Mouse (Mus musculus) megakaryocyte-erythroid progenitor cell, adult 5-6 weeks (primary cell): Measurements from ENCODE around the gene Ppp2r3a. TPM values are rescaled to one million over a fixed set of nuclear protein-coding genes. Genes with fewer than 3 reads are reported as not detected.
A peak's percentile ranks its signal among the peaks of the same experiment; 100 is the strongest.

Experiments
- ATAC-seq: replicated peaks from 2 replicates; pipeline ENCODE4 v1.8.0; 2016; ENCODE audit warnings: mild to moderate bottlenecking, inconsistent platforms; ENCODE audit not compliant: severe bottlenecking, poor library complexity, low FRiP score, low TSS enrichment
- total RNA-seq, 2 experiments: library from RNA; stranded (forward) in 1 of 2; stranded (reverse) in 1 of 2; fragments of 200-1000, 215-1000 nt in 1 of 2; fragments of >200 nt in 1 of 2; fragmentation: Nextera tagmentation in 1 of 2; gene quantifications; 2 replicates each; pipeline ENCODE4 v1.2.3; 2014 to 2017

Gene Ppp2r3a
- total RNA-seq (2014; fragmentation: Nextera tagmentation) (6.4 and 11.3 TPM in 2 replicates), total RNA-seq (2017) (5.4 and 12.5 TPM in 2 replicates)

DNA sequence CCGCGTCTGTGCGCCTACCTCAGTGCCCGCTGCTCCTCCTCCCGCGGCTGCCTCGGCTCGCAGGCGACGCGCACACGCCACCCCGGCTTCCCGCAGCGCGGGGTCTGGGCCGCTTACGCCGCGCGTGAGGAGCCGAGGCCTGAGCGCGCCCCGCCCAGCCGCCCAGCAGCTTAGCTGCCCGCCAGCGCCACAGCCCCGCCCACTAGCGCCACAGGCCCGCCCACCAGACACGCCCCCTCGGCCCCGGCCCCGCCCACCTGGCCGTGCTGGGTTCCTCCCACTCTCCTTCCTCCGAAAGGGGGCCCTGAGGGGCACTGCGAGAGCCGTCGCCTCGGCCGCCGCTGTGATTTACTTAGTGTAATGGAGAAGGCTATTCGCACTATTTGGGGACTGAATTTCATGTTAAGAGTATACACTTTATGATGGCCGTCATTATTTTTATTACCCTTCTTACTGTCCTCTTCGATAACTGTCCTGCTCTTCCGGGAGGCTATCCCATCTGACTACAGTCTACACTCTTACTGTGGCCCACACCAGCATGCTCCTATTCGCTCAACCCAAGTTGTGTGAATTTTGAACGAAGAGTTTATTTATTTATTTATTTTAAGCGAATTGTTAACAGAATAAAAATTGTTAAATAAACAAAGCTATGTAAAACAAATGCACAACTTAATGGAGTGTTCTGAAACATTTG lies at the start of gene Ppp2r3a:
TSS of gene Ppp2r3a (minus strand) at position 152 of the 694 bp plus-strand sequence.
- peak; percentile 87 for ATAC-seq

DNA sequence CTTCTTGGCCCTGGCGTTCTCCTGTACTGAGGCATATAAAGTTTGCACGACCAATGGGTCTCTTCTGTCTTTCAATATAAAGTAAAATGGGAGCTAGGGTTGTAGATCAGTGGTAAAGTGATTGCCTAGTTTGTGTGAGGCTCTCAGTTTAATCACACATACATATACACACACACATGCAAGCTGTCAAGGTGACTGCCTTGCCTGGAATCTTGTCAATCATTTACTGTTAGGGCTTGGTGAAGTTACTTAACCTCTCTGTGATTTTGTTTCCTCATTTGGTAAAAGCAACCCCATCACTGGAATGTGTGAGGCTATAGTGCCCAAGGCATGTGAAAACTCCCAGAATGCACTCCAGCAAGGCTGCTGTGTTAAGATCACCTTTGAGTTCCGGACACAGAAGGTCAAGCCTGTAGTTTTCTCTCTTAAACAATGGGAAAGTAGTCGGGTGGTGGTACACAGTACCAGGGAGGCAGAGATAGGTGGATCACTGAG lies 48.9 kb upstream of the Ppp2r3a start:
- ATAC-seq = no peak

DNA sequence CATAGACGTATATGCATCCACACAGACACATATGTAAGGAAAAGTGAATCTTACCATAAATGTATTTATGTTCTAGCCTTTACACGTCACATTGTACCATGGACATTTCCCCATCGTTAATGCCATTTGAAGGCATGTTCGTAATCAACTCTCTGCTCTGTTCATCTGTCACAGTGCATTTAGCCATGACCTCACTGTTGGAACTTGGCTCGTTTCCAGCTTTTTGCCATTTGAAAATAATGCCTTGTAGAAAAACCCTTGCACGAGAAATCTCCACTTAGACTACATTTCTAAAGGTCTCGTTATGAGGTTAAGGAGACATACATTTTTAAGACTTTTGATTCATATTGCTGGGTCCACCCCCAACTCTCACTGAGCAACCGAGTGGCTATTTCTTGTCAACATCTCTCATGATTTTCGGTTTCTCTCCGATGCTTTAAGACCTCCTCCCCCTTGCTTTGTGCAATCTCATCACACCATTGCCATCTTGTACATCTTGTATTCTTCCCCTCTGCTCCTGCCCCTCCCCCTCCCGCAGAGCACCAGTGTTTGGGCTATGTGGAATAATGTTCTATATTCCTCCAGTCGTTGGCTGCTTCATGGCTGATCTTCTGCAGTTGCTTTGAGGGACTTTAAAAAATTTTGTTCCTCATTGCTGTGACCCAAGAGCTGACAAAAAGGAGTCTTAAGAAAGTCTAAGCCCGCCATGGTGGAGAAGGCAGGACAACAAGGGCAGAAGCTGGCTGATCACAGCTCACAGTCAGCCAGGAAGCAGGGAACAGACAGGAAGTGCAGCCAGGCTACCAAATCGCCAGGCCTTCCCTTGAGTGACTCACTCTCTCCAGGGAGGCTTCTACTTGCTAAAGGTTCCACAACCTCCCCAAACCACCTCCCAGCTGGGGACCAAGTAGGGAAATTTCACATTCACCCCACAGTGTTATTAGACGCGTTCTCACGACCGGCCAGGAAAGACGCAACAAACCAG lies 40.4 kb upstream of the Ppp2r3a start:
- no peak for ATAC-seq

DNA sequence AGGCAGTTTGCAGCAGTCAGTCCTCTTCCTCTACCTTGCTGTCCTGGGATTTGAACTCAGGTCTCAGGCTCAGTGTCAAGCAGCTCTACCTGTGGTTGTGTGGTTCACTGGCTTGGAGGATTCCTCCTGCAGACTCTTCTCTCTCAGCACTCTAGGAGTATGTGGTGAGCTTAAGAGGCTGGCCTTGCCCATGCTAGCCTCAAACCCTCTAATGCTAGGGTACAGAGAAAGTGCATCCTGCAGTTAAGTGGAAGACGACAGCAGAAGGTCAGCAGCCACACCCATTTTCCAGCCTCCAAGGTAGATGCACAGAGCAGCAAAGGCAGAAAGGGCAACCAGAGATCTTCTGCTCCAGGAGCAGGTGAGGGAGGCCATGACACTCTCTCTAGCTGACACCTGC lies 39.3 kb upstream of the Ppp2r3a start:
- ATAC-seq = no peak

DNA sequence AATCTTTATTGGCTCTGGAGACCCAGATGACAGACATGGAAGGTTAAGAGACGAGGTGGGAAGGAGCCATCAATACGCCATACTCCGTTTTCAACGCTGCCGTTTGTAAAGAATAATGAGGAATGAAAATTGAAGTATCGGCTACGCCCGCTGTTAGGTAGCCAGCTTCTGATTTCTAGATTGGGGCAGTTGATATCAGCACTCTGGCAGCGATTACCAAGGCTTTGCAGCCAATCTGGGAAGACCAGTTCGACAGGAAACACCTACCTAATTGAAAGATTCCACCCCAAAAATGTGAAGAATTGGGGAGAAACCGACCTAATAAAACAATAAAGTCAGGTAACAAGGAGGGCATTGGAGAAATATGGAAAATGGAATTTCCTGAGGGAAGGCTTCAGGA lies 38.2 kb upstream of the Ppp2r3a start:
- no peak for ATAC-seq

DNA sequence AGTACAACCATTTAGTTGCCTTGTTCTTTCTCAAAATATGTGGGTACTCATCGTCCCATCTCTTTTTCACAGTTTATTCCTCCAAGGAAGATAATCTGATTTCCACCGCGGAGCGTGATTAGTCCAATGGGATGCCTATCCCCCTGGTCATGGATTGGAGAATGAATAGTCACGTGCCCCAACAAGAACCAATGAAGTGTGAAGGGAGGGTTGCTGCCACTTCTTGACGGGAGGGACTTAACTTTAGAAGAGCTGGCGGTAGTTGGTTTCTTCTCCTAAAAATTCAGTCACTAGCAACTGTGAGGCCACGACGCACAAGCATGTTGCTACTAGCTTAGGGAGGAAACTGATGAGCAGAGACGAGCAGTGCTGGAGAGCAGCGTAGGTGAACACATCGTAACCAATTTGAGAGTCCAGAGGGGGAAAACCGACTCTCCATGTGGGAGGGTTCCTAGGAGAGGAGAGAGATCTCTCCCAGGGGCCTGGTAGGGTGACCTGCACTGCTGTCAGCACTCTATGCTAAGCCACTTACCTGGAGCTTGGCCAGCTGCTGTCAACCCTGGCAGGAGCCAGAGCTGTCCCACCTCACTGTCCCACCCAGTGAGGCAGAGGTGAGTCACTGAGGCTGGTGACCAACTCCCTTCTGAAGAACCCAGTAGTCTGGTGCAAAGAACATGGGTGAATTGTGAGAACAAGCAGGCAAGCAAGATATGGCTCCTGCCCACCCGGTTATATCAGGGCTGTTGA lies 37.5 kb upstream of the Ppp2r3a start:
- no peak for ATAC-seq

DNA sequence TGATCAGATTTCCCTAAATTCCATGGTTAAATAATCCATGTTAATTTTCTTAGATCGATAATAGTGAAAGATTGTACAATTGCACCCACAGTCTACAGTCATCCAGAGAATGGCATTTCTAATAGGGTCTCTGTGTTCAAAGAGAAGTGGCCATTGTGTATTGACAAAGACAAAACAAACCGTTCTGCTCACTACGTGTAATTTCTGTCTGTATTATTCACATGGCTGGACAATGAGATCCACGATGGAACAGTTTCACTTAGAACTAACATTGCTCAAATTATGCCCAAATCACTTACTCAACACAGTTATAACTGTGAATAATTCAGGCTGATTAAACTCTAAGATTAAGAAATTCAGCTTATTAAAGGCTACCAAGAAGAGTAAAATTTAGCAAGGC lies 35.2 kb upstream of the Ppp2r3a start:
- no peak for ATAC-seq

DNA sequence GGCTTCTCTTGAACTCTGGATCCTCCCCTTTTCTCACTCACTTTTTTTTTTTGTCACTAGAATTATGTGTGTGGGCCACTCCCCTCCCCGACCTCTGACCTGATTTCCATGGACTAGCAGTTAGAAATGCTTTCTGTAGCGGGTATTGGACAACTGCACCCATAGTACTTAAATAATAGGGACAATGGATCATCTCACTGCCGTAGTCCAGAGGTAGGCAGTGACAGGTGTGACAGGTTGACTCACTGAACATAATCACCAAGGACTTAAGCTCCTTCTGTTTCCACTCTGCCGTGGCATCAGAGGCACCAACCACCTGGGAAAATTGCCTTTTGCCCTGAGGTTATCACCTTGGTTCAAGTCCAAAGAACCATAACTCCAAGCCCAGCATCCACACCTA lies 32.5 kb upstream of the Ppp2r3a start:
- ATAC-seq = no peak

DNA sequence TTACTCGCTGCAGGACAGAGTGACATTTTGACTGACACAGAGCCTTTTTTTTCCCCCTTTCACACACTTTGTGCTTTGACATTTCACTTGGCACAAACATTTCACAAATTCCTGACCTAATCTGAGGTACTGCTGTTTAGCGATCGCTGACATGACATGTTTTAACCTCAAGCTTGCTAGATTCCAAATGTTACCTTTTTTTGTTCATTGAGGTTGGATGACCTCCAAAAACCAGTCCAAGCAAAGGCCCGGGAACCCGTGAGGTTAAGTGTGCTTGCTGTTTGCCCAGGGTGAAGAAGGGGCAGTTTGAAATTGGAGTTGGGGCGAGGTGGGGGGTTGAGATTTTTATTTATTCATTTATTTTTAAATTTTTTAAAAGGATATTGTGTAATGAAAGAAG lies 31.1 kb upstream of the Ppp2r3a start:
- no peak for ATAC-seq

DNA sequence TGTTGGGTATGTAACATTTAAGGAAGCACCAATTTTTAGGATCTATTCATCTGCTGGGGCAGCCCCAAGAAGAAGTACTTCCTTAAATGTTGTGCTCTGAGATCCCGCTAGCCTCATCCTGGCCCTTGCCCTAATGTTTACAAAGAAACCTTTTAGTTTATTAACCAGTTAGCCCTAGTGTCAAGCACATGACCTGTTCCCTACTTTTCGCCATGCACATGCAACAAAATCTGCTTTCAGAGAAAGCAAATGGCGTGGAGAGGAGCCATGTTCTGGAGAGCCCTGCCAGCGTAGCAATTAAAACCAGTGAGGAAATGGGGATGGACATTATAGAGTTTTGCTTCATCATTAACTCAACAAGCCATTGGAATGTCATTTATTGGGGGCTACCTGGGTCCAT lies 30.3 kb upstream of the Ppp2r3a start:
- no peak for ATAC-seq

DNA sequence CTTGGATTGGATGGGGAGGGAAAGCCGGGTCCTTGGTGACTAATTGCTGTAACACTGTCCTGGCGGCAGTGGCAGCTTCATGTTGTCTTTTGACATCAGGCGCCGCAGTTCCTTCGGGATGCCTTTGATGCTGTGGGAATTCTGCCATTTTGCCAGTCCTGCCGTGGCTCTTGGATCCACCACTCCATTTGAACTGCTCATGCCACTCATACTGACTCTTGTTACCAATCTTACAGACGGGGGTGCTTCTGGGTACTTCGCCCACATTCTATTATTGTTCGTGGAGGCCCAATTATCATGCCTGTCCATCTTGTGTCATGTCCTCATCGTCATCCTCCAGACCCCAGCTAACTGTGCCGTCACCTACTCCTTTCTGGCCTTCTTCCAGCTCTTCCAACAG lies 29.7 kb upstream of the Ppp2r3a start:
- ATAC-seq = no peak

DNA sequence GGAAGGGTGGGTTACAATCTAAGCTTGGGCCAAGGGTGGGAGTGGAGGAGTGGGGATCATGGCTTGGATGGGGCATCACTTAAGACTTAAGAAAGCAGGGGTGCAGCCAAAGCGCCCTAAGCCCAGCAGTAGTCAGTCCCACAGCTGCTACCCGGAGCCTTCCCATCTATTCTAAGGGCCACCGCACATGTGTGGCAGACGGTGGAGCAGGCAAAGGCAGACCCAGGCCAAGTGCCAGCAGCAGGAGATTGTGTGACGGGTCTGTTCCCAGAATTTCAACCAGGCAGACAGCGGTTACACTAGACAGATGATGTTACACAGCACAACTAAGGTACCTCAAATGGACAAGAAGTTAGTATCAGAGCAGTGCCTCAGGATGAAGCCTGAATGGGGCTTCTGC lies 29.3 kb upstream of the Ppp2r3a start:
- no peak for ATAC-seq

DNA sequence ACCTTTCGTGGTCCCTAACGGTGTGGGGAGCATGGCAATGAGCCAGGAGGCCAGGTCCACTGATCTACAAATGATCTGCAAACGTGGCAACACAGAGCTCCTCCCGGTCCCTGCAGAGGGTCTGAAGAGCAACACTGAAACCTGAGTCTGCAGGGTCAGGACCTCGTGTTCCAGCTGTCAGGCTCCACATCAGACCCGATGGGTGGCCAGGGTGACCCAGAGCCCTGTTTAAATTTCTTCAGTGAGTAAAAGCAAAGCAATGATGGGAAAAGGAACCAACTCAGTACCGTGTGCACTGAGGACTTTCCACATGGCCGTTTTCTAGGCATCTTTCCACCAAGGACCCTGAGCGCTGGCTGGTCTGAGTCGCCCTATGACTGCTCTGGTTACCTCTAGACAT lies 28.6 kb upstream of the Ppp2r3a start:
- no peak for ATAC-seq

DNA sequence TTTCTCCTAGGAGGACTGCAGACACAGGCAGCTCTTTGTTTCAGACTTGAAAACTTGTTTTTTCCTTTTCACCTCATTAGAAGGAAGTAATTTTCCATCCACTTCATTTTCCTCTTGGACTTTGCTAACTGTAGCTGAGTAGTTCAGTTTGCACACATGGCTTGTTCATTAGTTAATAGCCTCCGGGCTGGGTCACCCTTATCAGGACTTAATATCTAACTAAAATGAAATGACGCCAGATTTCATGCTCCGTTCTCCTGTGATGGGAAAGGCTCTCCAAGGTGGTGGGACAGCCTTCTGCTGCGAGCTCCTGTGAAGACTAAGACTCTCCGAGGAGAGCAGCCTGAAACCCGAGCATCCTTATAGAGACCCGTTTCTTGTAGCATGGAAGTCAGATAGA lies 21.1 kb upstream of the Ppp2r3a start:
- ATAC-seq = no peak

DNA sequence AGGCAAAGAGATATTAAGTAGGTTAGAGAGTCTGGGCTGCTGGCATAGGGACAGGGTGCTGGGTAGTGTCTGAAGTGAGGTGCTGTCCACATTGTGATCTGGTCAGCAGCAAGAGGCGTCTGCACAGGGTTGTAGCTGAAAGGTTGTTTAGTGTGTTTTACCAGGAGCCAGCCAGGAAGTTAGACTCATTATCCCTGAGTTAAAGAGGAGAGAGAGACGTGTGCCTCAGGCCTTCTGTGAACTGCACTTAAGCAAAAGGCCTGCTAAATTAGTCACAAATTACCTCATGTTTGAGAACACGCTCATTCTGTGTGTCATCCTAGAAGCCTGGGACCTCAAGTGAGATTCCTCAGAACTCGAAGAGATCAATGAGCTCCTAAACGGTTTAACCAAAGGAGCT lies 18.4 kb upstream of the Ppp2r3a start:
- no peak for ATAC-seq

DNA sequence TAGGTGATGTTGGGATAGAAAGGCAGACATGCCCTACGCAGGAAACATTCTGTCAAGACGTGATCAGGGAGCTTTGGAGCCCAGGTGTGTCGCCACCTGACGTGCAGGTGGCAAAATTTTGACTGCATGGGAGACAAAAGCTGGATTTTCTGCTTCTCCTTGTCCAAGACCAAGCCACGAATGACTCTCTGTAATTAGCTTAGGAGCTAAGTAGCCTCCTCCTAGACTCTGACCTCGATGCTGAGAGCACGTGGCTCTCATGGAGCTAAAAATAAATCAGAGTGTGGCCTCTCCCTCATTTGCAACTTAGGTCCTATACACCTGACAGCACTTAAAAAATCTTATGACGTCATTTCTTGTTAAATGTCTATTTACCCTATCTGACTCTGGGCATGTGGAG lies 14.4 kb upstream of the Ppp2r3a start:
- ATAC-seq = no peak

DNA sequence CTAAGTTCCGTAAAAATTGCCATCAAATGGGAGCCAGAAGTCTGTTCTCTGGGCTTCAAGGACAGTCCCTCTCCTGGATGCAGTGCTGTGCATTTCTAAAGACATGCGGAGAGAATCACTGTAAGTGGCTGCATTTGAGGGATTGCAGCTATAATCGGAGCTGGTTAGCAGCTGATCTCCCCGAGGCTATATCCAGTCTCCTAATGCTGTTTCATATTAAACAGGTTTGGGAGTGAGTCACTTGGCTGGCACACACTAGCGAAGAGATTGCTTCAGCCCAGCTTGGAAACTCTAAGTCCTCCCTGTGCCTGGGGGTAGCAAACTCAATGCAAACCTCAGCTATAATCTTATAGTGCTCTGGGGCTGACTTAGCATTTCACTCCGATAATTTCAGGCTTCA lies 14.0 kb upstream of the Ppp2r3a start:
- no peak for ATAC-seq

DNA sequence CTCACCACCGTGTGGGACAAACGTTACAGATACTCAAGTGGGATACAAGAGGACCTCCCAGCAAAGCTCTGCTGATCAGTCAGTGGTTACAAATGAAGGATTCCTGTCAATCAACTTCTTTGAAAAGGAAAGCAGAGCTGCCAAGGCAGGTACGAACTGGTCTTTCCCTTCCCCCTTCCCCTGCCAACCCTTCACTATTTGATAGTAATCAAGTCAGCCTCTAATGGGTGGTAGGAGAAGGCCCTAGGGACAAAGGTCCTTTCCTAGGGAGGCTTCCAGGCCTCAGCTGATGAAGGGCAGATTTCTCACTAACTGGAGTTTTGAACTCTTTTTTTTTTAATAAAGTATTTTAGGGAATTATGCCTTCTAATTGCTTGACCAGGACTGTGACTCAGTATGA lies 11.2 kb upstream of the Ppp2r3a start:
- no peak for ATAC-seq

DNA sequence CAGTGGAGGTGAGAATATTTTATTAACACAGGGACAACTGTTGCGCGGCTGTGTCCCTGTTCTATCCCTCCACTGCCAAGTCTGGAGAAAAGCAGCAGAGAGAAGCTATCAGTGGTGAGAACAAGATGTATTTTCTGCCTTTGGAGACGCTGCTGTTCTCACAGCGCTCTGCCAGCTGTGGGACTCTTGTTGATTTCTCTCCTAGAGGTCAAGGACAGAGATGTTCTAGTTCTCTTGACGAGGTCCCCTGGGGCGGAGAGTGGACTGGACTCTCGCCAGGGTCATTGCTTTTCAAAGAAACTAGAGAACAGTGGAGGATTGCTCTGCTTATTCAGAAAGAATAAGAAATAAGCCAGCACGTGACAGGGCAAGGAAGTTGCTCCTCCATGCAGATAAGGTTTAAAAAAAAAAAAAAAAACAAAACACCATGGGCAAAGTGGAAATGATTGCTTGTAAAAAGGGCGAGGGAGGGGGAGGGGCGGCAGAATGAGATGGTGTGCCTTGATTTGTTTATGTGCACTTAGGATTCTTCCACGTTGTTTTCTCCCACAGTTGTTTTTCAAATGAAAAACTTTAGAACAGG lies 10.5 kb upstream of the Ppp2r3a start:
- 0 out of 2 replicates have a peak, but pooled peaks have one; percentile 30 for ATAC-seq
